Mouse (Mus musculus): ENCODE results near the gene Rasa2. TPM values are rescaled to one million over a fixed set of nuclear protein-coding genes. Genes with fewer than 3 reads are reported as not detected.
"Not testable (repeated sequence)": the region's sequence is repeated elsewhere in the genome, so short reads cannot be mapped to it uniquely, and the experiment has no call there.

The Rasa2 gene
- polyA plus RNA-seq, 1 experiment from 2014 or later = 11.3 TPM

- no peaks in the 10 kb centered on the region for H3K9me3 ChIP-seq
- WGBS = 73% methylated on average over 10 of the region's 10 CpGs
- no peak overlapping the region for H3K9ac ChIP-seq
- no peaks in the 10 kb centered on the region for H3K4me1 ChIP-seq
- no peak for ATAC-seq (ENCODE audit: extremely low read depth, insufficient number of reproducible peaks, low FRiP score, low TSS enrichment)
- H3K27me3 ChIP-seq (replicated peaks) = no peaks in the 10 kb centered on the region
- no peak overlapping the region for H3K27ac ChIP-seq (replicated peaks)
- H3K4me3 ChIP-seq = no peak overlapping the region
- no peaks in the 10 kb centered on the region for H3K36me3 ChIP-seq
- H3K4me2 ChIP-seq = no peak overlapping the region
These were observed 29.3 kb upstream of the Rasa2 start for GRCm38 (mm10) chr9:96660510-96661244.

- ATAC-seq (ENCODE audit: extremely low read depth, insufficient number of reproducible peaks, low FRiP score, low TSS enrichment) = no peak
- no peaks in the 10 kb centered on the region for H3K9me3 ChIP-seq
- no peak overlapping the region for H3K4me3 ChIP-seq
- H3K27me3 ChIP-seq (replicated peaks) = no peaks in the 10 kb centered on the region
- no peaks in the 10 kb centered on the region for H3K4me1 ChIP-seq
- H3K9ac ChIP-seq = no peak overlapping the region
- WGBS = 68% methylated on average over 2 of the region's 2 CpGs
- no peaks in the 10 kb centered on the region for H3K36me3 ChIP-seq
- H3K4me2 ChIP-seq = no peak overlapping the region
- no peak overlapping the region for H3K27ac ChIP-seq (replicated peaks)
These were observed 28.4 kb upstream of the Rasa2 start for GRCm38 (mm10) chr9:96659801-96660200.

DNA sequence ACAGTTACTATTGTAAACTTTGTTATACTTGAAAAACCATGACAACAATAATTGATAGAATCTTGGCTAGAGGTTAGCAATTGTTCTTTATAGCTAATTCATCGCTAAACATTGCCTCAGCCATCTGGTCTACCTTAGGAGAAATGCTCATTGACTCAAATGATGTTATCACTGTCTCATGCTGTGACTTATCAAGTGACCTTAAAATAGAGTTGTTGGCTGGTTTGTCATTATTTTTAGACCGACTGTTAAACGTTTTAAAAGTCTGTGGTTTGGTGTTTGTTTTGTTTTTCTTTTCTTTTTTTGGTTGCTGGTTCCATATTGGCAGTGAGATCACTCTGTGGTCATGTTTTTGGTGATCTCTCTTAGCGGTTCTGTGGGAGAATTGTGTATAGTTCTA is 22.1 kb upstream of the Rasa2 start:
- H3K9ac ChIP-seq = no peak overlapping the region
- H3K4me3 ChIP-seq = no peak overlapping the region
- H3K4me1 ChIP-seq = 0 out of 2 replicates have a peak, but pooled peaks cover 3% of the 10 kb centered on the region
- 43% methylated on average over 4 of the region's 4 CpGs for WGBS
- H3K4me2 ChIP-seq = no peak overlapping the region
- H3K9me3 ChIP-seq = no peaks in the 10 kb centered on the region
- no peaks in the 10 kb centered on the region for H3K36me3 ChIP-seq
- ATAC-seq (ENCODE audit: extremely low read depth, insufficient number of reproducible peaks, low FRiP score, low TSS enrichment) = no peak
- peaks cover 4% of the 10 kb centered on the region; the same call in 1 of the 2 replicates for H3K27me3 ChIP-seq (replicated peaks)
- no peak overlapping the region for H3K27ac ChIP-seq (replicated peaks)

DNA sequence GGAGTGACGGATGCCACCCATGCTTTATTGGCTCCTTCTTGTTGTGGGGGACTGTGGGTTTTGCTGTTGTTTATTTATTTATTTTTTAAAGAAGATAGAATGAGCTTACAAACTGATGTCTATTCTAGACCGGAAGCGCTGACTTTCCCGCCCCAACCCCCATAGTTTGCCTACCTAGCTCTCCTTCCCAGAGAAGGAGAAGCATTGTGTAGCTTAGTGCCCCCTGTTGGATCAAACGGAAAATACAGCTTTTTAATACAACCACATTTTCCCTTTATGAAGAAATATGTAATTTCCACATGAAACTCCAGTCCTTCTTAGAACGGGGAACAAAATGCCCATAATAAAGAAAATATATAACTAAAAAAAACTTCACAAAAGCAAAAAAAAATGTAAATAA is 21.3 kb upstream of the Rasa2 start:
- Histone ChIP-seq H3K9ac (no peak overlapping the region), H3K9me3 (no peaks in the 10 kb centered on the region), H3K4me2 (no peak overlapping the region), H3K27me3 (replicated peaks) (peaks cover 4% of the 10 kb centered on the region; the same call in 1 of the 2 replicates), H3K4me1 (0 out of 2 replicates have a peak, but pooled peaks cover 3% of the 10 kb centered on the region), H3K36me3 (no peaks in the 10 kb centered on the region), H3K4me3 (no peak overlapping the region), H3K27ac (replicated peaks) (no peak overlapping the region)
- no peak for ATAC-seq (ENCODE audit: extremely low read depth, insufficient number of reproducible peaks, low FRiP score, low TSS enrichment)
- 61% methylated on average over 6 of the region's 6 CpGs for WGBS

- Histone ChIP-seq H3K27ac (replicated peaks) (no peak overlapping the region), H3K9me3 (no peaks in the 10 kb centered on the region), H3K27me3 (replicated peaks) (peaks cover 4% of the 10 kb centered on the region; the same call in 1 of the 2 replicates), H3K36me3 (no peaks in the 10 kb centered on the region), H3K4me3 (no peak overlapping the region), H3K9ac (no peak overlapping the region), H3K4me1 (0 out of 2 replicates have a peak, but pooled peaks cover 3% of the 10 kb centered on the region), H3K4me2 (no peak overlapping the region)
- no peak for ATAC-seq (ENCODE audit: extremely low read depth, insufficient number of reproducible peaks, low FRiP score, low TSS enrichment)
- 71% methylated on average over 7 of the region's 7 CpGs for WGBS
These were observed 19.4 kb upstream of the Rasa2 start for GRCm38 (mm10) chr9:96650807-96651206.

DNA sequence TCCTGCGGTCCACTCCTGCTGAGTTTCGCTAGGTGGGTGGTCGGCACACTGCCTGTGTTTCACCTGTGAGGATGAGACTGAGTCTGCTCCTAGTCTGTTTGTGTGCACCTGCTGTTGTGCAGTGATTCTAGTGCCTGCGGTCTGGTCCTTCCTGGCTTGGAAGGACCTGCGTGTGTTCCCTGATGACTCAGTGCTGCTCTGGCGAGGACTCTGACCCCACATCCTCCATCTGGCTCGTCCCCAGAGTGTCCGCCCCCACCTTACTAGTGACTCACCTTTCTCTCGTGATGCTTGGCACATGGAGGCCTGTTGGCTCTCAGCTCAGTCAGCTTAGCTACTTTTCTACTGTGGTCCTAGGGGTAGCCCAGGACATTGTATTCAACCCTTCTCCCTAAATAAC is 18.5 kb upstream of the Rasa2 start:
- no peak overlapping the region for H3K27ac ChIP-seq (replicated peaks)
- WGBS = 49% methylated on average over 9 of the region's 9 CpGs
- H3K36me3 ChIP-seq = no peaks in the 10 kb centered on the region
- H3K27me3 ChIP-seq (replicated peaks) = peaks cover 4% of the 10 kb centered on the region; the same call in 1 of the 2 replicates
- H3K9me3 ChIP-seq = no peaks in the 10 kb centered on the region
- H3K4me3 ChIP-seq = no peak overlapping the region
- H3K4me2 ChIP-seq = no peak overlapping the region
- H3K9ac ChIP-seq = no peak overlapping the region
- H3K4me1 ChIP-seq = 0 out of 2 replicates have a peak, but pooled peaks cover 3% of the 10 kb centered on the region
- ATAC-seq (ENCODE audit: extremely low read depth, insufficient number of reproducible peaks, low FRiP score, low TSS enrichment) = no peak

- Histone ChIP-seq H3K27me3 (replicated peaks) (peaks cover 4% of the 10 kb centered on the region; the same call in 1 of the 2 replicates), H3K9ac (no peak overlapping the region), H3K4me1 (0 out of 2 replicates have a peak, but pooled peaks cover 3% of the 10 kb centered on the region), H3K27ac (replicated peaks) (no peak overlapping the region), H3K4me3 (no peak overlapping the region), H3K4me2 (no peak overlapping the region), H3K36me3 (no peaks in the 10 kb centered on the region), H3K9me3 (no peaks in the 10 kb centered on the region)
- WGBS = 85% methylated on average over 4 of the region's 4 CpGs
- ATAC-seq (ENCODE audit: extremely low read depth, insufficient number of reproducible peaks, low FRiP score, low TSS enrichment) = no peak
These were observed 17.9 kb upstream of the Rasa2 start for GRCm38 (mm10) chr9:96649362-96649761.

DNA sequence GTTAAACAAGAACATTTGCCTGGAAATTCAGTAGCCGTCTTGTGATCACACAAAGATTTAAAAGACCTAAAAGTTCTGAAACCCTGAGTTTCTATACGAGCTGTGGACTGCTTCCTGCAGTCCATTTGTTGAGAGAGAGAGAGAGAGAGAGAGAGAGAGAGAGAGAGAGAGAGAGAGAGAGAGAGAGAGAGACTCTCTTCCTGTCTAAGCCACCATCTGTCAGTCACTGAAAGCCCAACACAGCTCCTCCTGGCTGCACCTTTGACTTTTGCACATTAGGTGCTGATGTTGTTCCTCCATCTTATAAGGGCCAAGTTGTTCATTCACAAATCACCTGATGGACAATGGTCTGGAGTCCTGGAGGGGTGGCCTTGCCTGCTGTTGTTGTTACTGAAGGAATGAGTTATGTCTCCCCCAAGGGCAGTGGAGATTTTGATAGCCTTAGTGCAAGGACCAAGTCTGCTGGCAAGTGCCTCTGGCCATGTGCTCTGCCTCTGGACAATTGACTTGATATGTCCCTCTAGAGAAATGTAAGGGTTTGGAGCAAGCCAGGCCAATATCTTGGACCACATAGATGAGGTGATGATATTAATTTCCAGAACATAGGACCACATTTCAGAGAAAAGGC is 15.4 kb upstream of the Rasa2 start:
- Histone ChIP-seq H3K4me3 (no peak overlapping the region), H3K36me3 (no peaks in the 10 kb centered on the region), H3K9me3 (no peaks in the 10 kb centered on the region), H3K27me3 (replicated peaks) (peaks cover 4% of the 10 kb centered on the region; the same call in 1 of the 2 replicates), H3K27ac (replicated peaks) (no peak overlapping the region), H3K4me2 (no peak overlapping the region), H3K9ac (no peak overlapping the region), H3K4me1 (no peaks in the 10 kb centered on the region)
- 45% methylated on average over 2 of the region's 2 CpGs for WGBS
- ATAC-seq (ENCODE audit: extremely low read depth, insufficient number of reproducible peaks, low FRiP score, low TSS enrichment) = no peak

- Histone ChIP-seq H3K9me3 (no peaks in the 10 kb centered on the region), H3K4me2 (no peak overlapping the region), H3K27ac (replicated peaks) (no peak overlapping the region), H3K27me3 (replicated peaks) (peaks cover 4% of the 10 kb centered on the region; the same call in 1 of the 2 replicates), H3K4me3 (no peak overlapping the region), H3K36me3 (no peaks in the 10 kb centered on the region), H3K9ac (no peak overlapping the region), H3K4me1 (no peaks in the 10 kb centered on the region)
- ATAC-seq (ENCODE audit: extremely low read depth, insufficient number of reproducible peaks, low FRiP score, low TSS enrichment) = no peak
- WGBS = 66% methylated on average over 2 of the region's 2 CpGs
These were observed 13.4 kb upstream of the Rasa2 start for GRCm38 (mm10) chr9:96644840-96645239.

DNA sequence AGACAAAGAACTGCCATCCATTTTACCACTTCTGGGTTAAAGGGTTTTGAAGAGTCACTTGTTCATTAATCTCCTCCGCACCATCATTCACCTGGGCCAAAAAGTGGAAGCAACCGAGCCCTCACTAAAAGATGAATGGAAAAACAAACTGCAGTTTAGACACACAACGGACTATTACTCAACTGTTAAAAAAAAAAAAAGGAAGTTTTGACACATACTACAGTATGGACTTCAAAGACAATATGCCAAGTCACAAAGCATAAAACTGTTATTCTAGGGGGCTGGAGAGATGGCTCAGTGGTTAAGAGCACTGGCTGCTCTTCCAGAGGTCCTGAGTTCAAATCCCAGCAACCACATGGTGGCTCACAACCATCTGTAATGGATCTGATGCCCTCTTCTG is 12.6 kb upstream of the Rasa2 start:
- not testable (repeated sequence) for H3K4me2 ChIP-seq; H3K4me1 ChIP-seq; H3K36me3 ChIP-seq; H3K9me3 ChIP-seq; ATAC-seq (ENCODE audit: extremely low read depth, insufficient number of reproducible peaks, low FRiP score, low TSS enrichment); H3K27me3 ChIP-seq (replicated peaks); H3K9ac ChIP-seq; H3K4me3 ChIP-seq; H3K27ac ChIP-seq (replicated peaks)
- 83% methylated on average over 3 of the region's 3 CpGs for WGBS

GRCm38 (mm10) chr9:96639451-96639850 is 8.0 kb upstream of the Rasa2 start:
- Histone ChIP-seq H3K27ac (replicated peaks) (no peak overlapping the region), H3K4me1 (no peaks in the 10 kb centered on the region), H3K4me2 (no peak overlapping the region), H3K4me3 (no peak overlapping the region), H3K27me3 (replicated peaks) (no peaks in the 10 kb centered on the region), H3K9me3 (no peaks in the 10 kb centered on the region), H3K9ac (no peak overlapping the region), H3K36me3 (no peaks in the 10 kb centered on the region)
- WGBS = 87% methylated on average over 7 of the region's 7 CpGs
- ATAC-seq (ENCODE audit: extremely low read depth, insufficient number of reproducible peaks, low FRiP score, low TSS enrichment) = no peak
